Mouse (Mus musculus) liver, embryonic 14.5 days (tissue): Measurements from ENCODE around the gene Taok1. TPM values are rescaled to one million over a fixed set of nuclear protein-coding genes. Genes with fewer than 3 reads are reported as not detected.

Experiments used
- ATAC-seq: fragments of 200-750 bp; cut with Nextera tagmentation; 2 replicates; pipeline ENCODE4 v1.8.0; 2017; ENCODE audit warnings: moderate number of reproducible peaks, mild to moderate bottlenecking, moderate library complexity; ENCODE audit not compliant: insufficient read depth
- DNase-seq, 3 experiments: peaks; one replicate each; pipeline ENCODE4 v3.0.0-alpha.2; 2012 to 2013; ENCODE audit warnings: low read depth in 3 of 3, low spot score in 3 of 3
- H3K27ac ChIP-seq: fragments of 300-500 bp; sonication (generic); 2 replicates; pipeline ENCODE4 v1.5.1; 2014; ENCODE audit warnings: moderate library complexity, mild to moderate bottlenecking, control low read depth, inconsistent platforms
- H3K27me3 ChIP-seq: fragments of 300-500 bp; sonication (generic); 2 replicates; pipeline ENCODE4 v1.6.1; 2014; ENCODE audit warnings: mild to moderate bottlenecking, low read length, moderate library complexity; ENCODE audit not compliant: control insufficient read depth, insufficient read depth
- H3K36me3 ChIP-seq: fragments of 300-500 bp; sonication (generic); replicated peaks from 2 replicates; pipeline ENCODE4 v1.6.1; 2014; ENCODE audit warnings: low read depth; ENCODE audit not compliant: control insufficient read depth, insufficient read depth
- H3K4me1 ChIP-seq, 2 experiments: fragments of 200-500 bp in 1 of 2; fragments of 300-500 bp in 1 of 2; sonication (generic) in 1 of 2; replicated peaks; 2 replicates each; pipeline ENCODE4 v1.6.1; 2012 to 2014; ENCODE audit warnings: antibody characterized with exemption in 1 of 2, inconsistent platforms in 1 of 2, low read length in 1 of 2; ENCODE audit not compliant: control insufficient read depth in 2 of 2, insufficient read depth in 2 of 2
- H3K4me2 ChIP-seq: fragments of 300-500 bp; sonication (generic); 2 replicates; pipeline ENCODE4 v1.6.1; 2014; ENCODE audit warnings: low read depth, mild to moderate bottlenecking, control low read depth, moderate library complexity
- H3K4me3 ChIP-seq, 2 experiments: fragments of 200-500 bp in 1 of 2; fragments of 300-500 bp in 1 of 2; sonication (generic) in 1 of 2; 2 replicates each; pipeline ENCODE4 v1.5.1; 2012 to 2014; ENCODE audit warnings: low read depth in 2 of 2, low read length in 2 of 2, mild to moderate bottlenecking in 2 of 2, control low read depth in 1 of 2, inconsistent platforms in 1 of 2, moderate library complexity in 1 of 2; ENCODE audit not compliant: insufficient read depth in 1 of 2
- H3K9ac ChIP-seq: fragments of 300-500 bp; sonication (generic); replicated peaks from 2 replicates; pipeline ENCODE4 v1.6.1; 2014; ENCODE audit warnings: mild to moderate bottlenecking, control low read depth, moderate library complexity
- H3K9me3 ChIP-seq: fragments of 300-500 bp; sonication (generic); 2 replicates; pipeline ENCODE4 v1.6.1; 2016; ENCODE audit warnings: low read length, mixed read lengths; ENCODE audit not compliant: control insufficient read depth
- CTCF ChIP-seq: IDR thresholded peaks from 2 replicates; pipeline ENCODE4 v1.5.1; 2016; ENCODE audit warnings: antibody characterized with exemption, low read depth, control low read depth
- EP300 ChIP-seq: IDR thresholded peaks from 2 replicates; pipeline ENCODE4 v1.6.1; 2016; ENCODE audit warnings: antibody characterized with exemption, low read depth
- WGBS: fragments of 180-500 bp; shearing (Covaris S2); extraction: QIAGEN DNeasy Blood & Tissue Kit; methylation state at CpG from one replicate; pipeline ENCODE4 v1.1.7; 2014; ENCODE audit not compliant: insufficient replicate concordance; 5-methylcytosine and 5-hydroxymethylcytosine counted together
- polyA plus RNA-seq, 2 experiments: library from polyadenylated mRNA; depleted of rRNA in 1 of 2; stranded (reverse) in 1 of 2; unstranded in 1 of 2; fragments of >200 nt; fragmentation: Nextera tagmentation in 1 of 2; extraction: Ambion mirVana in 1 of 2; gene quantifications; 2 replicates each; pipeline versions ENCODE4 v1.2.1 to v1.2.3; 2012 to 2014

Taok1 gene
- polyA plus RNA-seq, 2 experiments: 3.3 to 4.0 TPM

DNA sequence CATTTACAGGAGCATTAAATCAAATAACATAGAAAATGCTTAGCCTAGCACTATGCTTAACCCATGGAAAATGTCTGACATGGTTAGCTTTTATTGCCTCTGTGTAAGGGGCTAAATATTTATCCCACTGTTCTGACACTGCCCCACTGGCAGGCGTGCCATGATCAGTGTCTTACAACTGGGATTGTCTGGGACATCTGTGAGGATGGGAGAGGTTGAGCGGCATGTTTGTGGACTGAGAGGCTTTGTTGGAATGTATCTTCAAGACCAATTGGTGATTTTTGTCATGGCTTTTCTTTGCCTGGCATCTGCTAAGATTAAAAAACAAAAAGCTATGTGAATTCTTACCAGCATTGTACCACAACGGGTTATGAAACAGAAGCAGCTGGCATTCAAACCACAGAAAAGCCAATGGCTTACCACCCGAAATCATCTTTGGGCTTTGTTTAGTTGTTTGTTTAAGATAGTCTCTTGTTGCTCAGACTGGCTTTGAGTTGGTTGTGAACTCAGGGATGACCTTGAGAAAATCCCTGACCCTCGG, 7.5 kb upstream of the Taok1 start:
- no peak overlapping the region for H3K27ac ChIP-seq
- H3K27me3 ChIP-seq: peaks cover 4% of the 10 kb centered on the region
- H3K36me3 ChIP-seq: no peaks in the 10 kb centered on the region
- ATAC-seq: no peak
- 56% methylated on average over 5 of the region's 5 CpGs for WGBS
- TF ChIP-seq CTCF (no peak), EP300 (no peak)
- H3K9ac ChIP-seq: no peak overlapping the region
- DNase-seq: no peak
- no peak overlapping the region for H3K4me3 ChIP-seq
- no peaks in the 10 kb centered on the region for H3K4me1 ChIP-seq
- H3K4me2 ChIP-seq: no peak overlapping the region
- H3K9me3 ChIP-seq: no peaks in the 10 kb centered on the region

DNA sequence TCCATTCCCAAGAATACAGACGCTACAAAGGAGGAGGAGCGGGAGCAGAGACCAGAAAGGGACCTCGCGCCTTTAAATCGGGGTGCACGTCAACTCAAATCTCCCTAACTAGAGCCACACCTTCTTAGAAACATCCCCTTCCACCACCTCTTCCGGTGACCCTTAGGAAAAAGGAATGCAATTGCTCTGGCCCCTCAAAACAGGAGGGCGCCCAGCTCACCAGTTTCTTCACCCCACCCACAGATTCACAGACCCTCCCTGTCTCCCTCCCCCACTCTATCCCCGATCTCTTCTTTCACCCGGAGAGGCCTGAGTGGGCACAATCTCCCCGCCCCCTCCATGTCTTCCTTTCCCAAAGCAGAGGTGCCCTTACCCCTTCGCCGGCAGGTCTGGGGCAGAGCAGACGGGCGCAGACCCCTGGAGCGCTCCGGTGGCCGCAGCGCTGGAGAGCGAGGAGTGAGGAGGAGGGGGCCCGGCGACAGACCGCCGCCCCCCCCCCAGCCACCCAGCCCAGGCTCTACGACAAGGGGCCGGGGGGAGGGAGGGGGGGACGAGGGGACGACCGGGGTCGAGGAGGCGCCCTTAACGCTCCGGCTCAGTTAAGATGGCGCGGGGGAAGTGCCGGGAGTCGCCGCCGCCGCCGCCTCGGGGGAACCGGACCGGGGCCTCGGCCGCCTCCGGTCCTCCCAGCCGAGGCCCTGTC, 629 bp downstream of the Taok1 start:
- Histone ChIP-seq H3K9ac (peak overlapping the region; percentile 84), H3K36me3 (no peaks in the 10 kb centered on the region), H3K4me1 (peaks cover 5 to 12% of the 10 kb centered on the region in 2 experiments; a peak in 3 of 4 replicates), H3K4me3 (peak overlapping the region; percentile 65 to 71), H3K4me2 (peak overlapping the region; percentile 91), H3K9me3 (no peaks in the 10 kb centered on the region), H3K27ac (peak overlapping the region; percentile 51), H3K27me3 (no peaks in the 10 kb centered on the region)
- no peak for TF ChIP-seq CTCF
- no peak for TF ChIP-seq EP300
- under 1% methylated on average over 40 of the region's 48 CpGs for WGBS
- peak in 1 of 3 experiments; percentile 44 for DNase-seq
- peak; percentile 2 for ATAC-seq

DNA sequence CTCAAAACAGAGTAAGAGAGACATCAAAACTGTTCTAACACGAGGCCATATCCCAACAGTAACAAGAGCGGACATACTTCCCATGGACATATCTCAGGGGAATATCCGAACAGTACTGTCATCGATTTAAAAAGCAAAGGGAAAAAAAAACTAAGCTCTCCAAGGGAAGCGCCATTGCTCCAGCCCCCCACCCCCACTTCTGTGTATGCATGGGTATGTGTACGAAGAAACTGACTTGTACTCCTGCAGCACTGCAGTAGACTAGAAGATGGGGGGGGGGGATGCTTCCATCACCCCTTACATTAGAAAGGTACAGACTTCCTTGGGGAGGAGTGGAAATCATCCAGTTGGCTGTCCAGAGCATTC, 1.2 kb downstream of the Taok1 start:
- Histone ChIP-seq H3K4me2 (peak overlapping the region; percentile 91), H3K36me3 (no peaks in the 10 kb centered on the region), H3K9me3 (no peaks in the 10 kb centered on the region), H3K27ac (no peak overlapping the region), H3K27me3 (no peaks in the 10 kb centered on the region), H3K4me1 (peaks cover 5 to 12% of the 10 kb centered on the region in 2 experiments; a peak in 3 of 4 replicates), H3K9ac (peak overlapping the region; percentile 84), H3K4me3 (peak overlapping the region; percentile 65 to 71)
- ATAC-seq (no peak), DNase-seq (no peak)
- 14% methylated on average over 6 of the region's 6 CpGs for WGBS
- TF ChIP-seq CTCF (no peak), EP300 (no peak)

- TF ChIP-seq CTCF (no peak), EP300 (no peak)
- ATAC-seq (no peak), DNase-seq (peak in 1 of 3 experiments; percentile 22)
- Histone ChIP-seq H3K9me3 (no peaks in the 10 kb centered on the region), H3K27ac (peak overlapping the region; percentile 48), H3K4me2 (no peak overlapping the region), H3K36me3 (peaks cover 5% of the 10 kb centered on the region; the same call in 1 of the 2 replicates), H3K4me3 (no peak overlapping the region), H3K9ac (no peak overlapping the region), H3K4me1 (peaks cover 0 to 6% of the 10 kb centered on the region in 2 experiments; a peak in 3 of 4 replicates), H3K27me3 (no peaks in the 10 kb centered on the region)
Measured at GRCm38 (mm10) chr11:77597266-77597665, 10.3 kb downstream of the Taok1 start.

DNA sequence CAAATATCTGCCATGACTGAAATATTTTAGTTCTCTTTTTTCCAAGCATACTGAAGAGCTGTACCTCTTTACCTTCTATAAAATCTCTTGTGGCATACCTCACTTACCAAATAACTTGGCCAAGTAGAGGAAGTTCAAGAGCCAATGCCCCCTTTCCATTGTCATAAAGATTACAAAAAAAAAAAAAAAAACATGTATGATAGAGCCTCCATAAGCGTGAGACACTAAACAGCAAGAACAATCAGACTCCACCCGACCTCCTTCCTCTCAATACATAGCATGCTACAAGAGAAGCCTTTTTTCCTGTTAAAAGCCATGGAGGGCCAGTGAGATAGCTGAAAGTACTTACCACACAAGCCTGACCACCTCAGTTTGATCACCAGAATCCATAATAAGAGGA, 16.2 kb downstream of the Taok1 start:
- Histone ChIP-seq H3K4me3 (no peak overlapping the region), H3K27ac (no peak overlapping the region), H3K27me3 (no peaks in the 10 kb centered on the region), H3K9ac (no peak overlapping the region), H3K4me2 (no peak overlapping the region), H3K36me3 (no peaks in the 10 kb centered on the region), H3K9me3 (no peaks in the 10 kb centered on the region), H3K4me1 (no peaks in the 10 kb centered on the region)
- no peak for ATAC-seq
- TF ChIP-seq EP300 (no peak), CTCF (no peak)
- WGBS: 60% methylated on average over 2 of the region's 2 CpGs
- DNase-seq: no peak
